Mouse (Mus musculus) ES-Bruce4 (cell line): Measurements from ENCODE around the gene Fut8.

ENCODE experiments used
- EP300 ChIP-seq: IDR thresholded peaks from 2 replicates; pipeline ENCODE4 v1.6.1; 2011; ENCODE audit warnings: low read depth, low read length; ENCODE audit not compliant: insufficient read depth
- POLR2A ChIP-seq: IDR thresholded peaks from one replicate; pipeline ENCODE4 v1.8.1; 2011; ENCODE audit warnings: low read length; ENCODE audit not compliant: insufficient read depth

- no peak for TF ChIP-seq EP300
- TF ChIP-seq POLR2A: no peak
These were observed 50.6 kb downstream of the Fut8 start for GRCm38 (mm10) chr12:77288507-77288906.
